Mouse (Mus musculus) brain, adult 2 months (tissue): ENCODE measurements around the gene Sav1.
A peak's percentile ranks its signal among the peaks of the same experiment; 100 is the strongest.

Source experiments
- DNase-seq: peaks from one replicate; pipeline ENCODE4 v3.0.0; 2011; ENCODE audit warnings: low read depth, low spot score

Sav1 gene

GRCm38 (mm10) chr12:69962468-69962867 lies 24.3 kb downstream of the Sav1 start:
- peak; percentile 86 for DNase-seq

DNA sequence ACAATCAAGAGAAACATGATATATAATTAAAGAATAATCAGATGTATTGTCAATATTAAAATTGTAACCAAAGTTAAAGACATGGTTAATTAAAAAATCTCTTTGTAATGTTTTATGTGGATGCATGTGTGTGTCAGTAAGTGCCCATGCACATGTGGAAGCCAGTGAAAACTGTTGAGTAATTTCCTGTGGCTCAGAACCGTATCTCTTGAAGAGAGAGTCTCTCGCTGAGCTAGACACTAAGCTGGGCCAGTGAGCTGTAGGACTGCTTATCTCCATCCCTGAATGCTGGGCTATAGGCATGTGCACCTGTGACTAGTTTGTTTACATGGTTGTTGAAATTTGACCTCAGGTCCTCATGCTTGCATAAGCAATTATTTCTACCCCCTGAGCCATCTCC lies 29.4 kb downstream of the Sav1 start:
- no peak for DNase-seq

DNA sequence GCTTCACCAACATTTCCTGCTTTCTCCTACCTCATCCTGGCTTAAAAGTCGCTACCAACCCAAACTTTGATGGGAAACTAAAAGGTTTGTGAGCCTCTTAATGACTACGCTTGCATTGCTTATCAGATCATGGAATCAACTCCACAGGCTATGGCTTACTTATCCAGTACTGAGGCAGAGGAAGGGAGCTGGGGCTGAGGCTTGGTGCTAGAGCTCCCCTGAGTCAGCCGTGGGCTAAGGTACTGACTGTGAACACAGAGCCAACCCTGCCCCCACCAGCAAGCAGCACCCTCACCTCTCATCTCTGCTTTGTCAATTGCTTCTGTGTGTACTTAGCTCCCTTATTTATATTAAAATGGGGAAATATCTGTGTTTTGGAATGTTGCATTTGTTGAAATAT lies 39.3 kb downstream of the Sav1 start:
- no peak for DNase-seq

DNA sequence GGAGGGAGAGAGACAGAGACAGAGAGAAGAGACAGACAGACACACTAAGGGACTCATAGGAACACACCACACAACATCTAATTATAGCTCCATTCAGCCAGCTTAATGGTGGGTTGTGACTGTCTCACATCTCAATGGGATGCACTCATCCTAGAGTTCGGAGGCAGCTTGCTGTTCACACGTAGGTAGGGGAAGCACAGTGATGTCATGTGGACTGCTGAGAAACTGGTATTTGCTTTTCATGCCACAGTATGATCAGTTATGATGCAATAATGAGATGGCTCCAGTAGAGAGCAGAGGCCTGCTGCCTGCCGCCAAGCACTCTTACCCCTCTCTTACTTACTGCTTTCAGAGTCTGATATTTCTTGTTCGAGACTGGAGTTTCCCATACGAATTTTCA lies 40.9 kb downstream of the Sav1 start:
- DNase-seq = peak; percentile 47

GRCm38 (mm10) chr12:69941655-69942329 lies 45.0 kb downstream of the Sav1 start:
- no peak for DNase-seq

GRCm38 (mm10) chr12:69939291-69939690 lies 47.5 kb downstream of the Sav1 start:
- DNase-seq = no peak

DNA sequence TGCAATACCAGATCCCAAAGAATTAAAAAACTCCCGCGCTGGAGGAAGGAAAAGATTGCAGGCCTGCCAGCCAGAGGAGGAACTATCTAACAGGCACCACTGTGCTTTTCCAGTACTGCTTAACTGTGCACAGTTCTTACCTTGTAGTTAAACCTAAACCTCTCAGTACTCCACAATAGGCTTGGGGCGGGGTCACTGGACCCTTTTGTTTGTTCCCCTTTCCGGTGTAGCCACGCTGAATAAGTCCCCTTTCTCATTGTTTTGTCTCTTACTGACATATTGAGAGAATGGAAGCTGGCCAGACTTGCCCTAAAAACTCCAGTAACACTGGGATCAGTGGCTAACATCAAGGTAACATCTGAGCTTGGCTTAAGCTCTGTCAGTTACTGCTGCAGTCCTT lies 49.1 kb downstream of the Sav1 start:
- no peak for DNase-seq

DNA sequence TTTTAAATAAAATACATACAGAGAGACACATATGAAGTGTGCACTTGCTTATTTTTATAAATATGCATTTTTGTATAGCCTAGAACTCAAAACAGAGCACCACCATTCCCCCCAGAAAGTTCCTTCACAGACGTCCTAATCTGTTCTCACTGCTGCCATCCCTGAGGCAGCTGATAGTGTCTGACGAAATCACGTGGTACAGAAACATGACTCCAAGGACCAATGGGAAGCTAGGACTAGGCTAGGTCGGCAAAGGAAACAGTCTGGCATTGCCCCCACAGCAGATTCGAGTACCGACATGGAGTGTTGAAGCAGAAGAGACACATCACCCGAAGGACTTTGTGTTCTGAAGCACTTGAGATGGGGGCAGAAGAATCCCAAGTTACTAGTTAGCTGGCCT lies 60.1 kb downstream of the Sav1 start:
- no peak for DNase-seq

DNA sequence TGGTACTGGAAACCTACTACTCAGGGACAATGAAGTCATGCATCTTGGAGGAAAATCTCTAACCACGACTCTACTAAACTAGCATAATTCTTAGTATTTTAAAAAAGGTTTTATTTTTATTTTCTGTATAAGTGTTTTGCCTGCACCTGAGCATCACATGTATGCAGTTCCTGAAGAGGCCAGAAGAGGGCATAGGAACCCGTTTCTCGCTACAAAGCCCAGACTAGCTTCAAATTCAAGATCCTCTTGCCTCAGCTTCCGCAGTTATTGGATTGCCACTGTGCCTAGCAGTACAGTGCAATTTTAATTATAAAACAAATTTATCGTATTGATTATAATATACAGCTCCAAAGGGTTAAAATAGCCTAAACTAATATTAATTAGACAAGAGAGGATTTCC lies 62.8 kb downstream of the Sav1 start:
- peak; percentile 76 for DNase-seq

DNA sequence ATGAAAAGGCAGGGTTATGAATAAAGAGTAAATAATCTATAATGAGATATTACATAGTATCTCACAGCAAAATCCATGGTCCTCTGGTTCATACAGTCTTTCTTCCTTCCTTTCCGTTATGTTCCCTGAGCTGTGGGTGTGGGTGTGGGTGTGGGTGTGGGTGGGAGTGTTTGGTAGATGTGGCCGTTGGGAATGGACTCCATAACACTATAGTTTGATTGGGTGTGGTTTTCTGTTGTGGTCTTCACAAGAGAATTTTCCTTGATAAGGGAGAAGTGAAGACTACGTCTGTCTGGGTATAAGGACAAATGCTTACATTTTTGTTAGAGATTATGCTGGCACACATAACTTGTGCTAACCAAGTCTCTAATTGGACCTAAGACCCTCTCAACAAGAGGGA lies 63.2 kb downstream of the Sav1 start:
- no peak for DNase-seq

DNA sequence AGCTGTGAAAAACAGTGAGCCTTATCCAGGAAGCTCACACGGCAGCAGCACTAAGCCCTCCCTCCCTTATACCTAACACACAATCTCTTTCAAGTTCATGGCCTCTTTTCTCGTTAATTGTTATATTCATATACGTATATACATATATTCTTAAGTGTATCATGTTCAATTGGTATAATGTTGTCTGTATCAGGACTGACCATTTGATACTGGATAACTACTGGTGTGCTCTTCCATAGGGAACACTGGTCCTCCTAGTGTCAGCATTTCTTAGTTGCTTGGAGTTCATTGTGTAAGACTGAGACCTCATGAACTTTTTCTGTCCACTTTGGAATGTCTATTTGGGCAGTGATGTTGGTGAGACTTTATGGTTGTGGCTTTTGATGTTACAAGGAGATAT lies 63.7 kb downstream of the Sav1 start:
- DNase-seq = no peak

- DNase-seq = no peak
These were observed 64.7 kb downstream of the Sav1 start for GRCm38 (mm10) chr12:69922099-69922498.

DNA sequence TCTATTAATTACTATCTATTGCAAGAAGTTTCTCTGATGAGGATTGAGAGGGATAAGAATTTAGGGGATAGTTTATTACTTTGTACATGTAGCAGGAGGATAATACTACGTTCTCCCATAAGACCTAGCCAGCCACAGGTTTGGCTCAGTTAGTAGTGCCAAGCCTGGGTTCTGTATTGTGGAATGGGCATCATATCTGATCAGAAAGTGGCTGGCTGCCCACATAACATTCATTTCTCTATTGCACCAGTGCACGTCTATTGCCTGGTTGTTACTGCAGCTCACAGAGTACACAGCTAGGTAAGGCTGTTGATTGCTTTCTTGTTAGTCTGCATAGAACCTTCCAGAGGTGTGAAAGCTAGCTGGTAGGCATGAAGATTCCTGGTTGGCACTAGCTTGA lies 68.9 kb downstream of the Sav1 start:
- DNase-seq = no peak
